Mouse (Mus musculus): ENCODE data around the gene Fgfr3. TPM values are rescaled to one million over a fixed set of nuclear protein-coding genes. Genes with fewer than 3 reads are reported as not detected.
A peak's percentile ranks its signal among the peaks of the same experiment; 100 is the strongest.

Fgfr3 gene
- polyA plus RNA-seq, 1 experiment from 2014 or later: 8.5 TPM

GRCm38 (mm10) chr5:33705612-33706349, 15.7 kb upstream of the Fgfr3 start:
- peak overlapping the region; percentile 22 for H3K9ac ChIP-seq (ENCODE audit: low read depth, low read length)
- ATAC-seq (replicated peaks; ENCODE audit: low FRiP score) (no peak), DNase-seq (ENCODE audit: low spot score) (no peak)
- 44% methylated on average over 9 of the region's 9 CpGs for WGBS
- H3K4me1 ChIP-seq (replicated peaks; ENCODE audit: control insufficient read depth, insufficient read depth, low read length): peaks cover 16% of the 10 kb centered on the region
- H3K4me3 ChIP-seq (ENCODE audit: low read depth, low read length): no peak overlapping the region
- H3K27me3 ChIP-seq (replicated peaks; ENCODE audit: control insufficient read depth, insufficient read depth, low read length): no peaks in the 10 kb centered on the region; the same call in 1 of the 2 replicates
- H3K9me3 ChIP-seq (ENCODE audit: control insufficient read depth, low read length): no peaks in the 10 kb centered on the region
- peak overlapping the region; percentile 47; the same call in 1 of the 2 replicates for H3K27ac ChIP-seq (ENCODE audit: low read depth, low read length)
- H3K4me2 ChIP-seq: peak overlapping the region; percentile 30
- no peaks in the 10 kb centered on the region for H3K36me3 ChIP-seq (ENCODE audit: control insufficient read depth, insufficient read depth, low read length)

- 82% methylated on average over 1 of the region's 1 CpGs for WGBS
- ATAC-seq (replicated peaks; ENCODE audit: low FRiP score): no peak
- Histone ChIP-seq H3K4me2 (no peak overlapping the region), H3K4me1 (replicated peaks; ENCODE audit: control insufficient read depth, insufficient read depth, low read length) (peaks cover 16% of the 10 kb centered on the region), H3K9ac (ENCODE audit: low read depth, low read length) (no peak overlapping the region), H3K9me3 (ENCODE audit: control insufficient read depth, low read length) (no peaks in the 10 kb centered on the region), H3K27me3 (replicated peaks; ENCODE audit: control insufficient read depth, insufficient read depth, low read length) (no peaks in the 10 kb centered on the region; the same call in 1 of the 2 replicates), H3K4me3 (ENCODE audit: low read depth, low read length) (no peak overlapping the region), H3K27ac (ENCODE audit: low read depth, low read length) (no peak overlapping the region), H3K36me3 (ENCODE audit: control insufficient read depth, insufficient read depth, low read length) (no peaks in the 10 kb centered on the region)
- no peak for DNase-seq (ENCODE audit: low spot score)
Measured at GRCm38 (mm10) chr5:33706350-33706629, 15.2 kb upstream of the Fgfr3 start.

DNA sequence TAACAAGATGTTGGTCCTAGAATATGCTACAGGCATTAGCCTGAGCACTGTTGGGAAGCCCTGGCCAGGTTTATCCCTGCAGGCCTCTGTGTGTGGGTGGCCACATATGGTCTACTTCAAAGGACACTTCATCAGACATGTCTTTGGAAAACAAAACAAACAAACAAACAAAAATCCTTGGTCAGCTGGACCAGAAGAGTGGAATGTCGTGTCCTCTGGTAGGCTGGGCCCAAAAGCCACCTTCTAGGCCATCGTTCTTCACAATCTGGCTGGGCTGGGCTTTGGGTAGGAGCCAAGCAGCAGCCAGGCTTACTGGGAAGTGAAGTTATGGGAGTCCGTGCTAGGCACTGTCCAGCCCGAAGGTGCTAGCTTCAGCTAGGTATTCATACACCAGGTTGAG, 14.3 kb upstream of the Fgfr3 start:
- H3K4me3 ChIP-seq (ENCODE audit: low read depth, low read length): no peak overlapping the region
- no peak overlapping the region for H3K4me2 ChIP-seq
- 62% methylated on average over 4 of the region's 4 CpGs for WGBS
- H3K27me3 ChIP-seq (replicated peaks; ENCODE audit: control insufficient read depth, insufficient read depth, low read length): no peaks in the 10 kb centered on the region; the same call in 1 of the 2 replicates
- no peak overlapping the region for H3K9ac ChIP-seq (ENCODE audit: low read depth, low read length)
- peaks cover 16% of the 10 kb centered on the region for H3K4me1 ChIP-seq (replicated peaks; ENCODE audit: control insufficient read depth, insufficient read depth, low read length)
- DNase-seq (ENCODE audit: low spot score) (no peak), ATAC-seq (replicated peaks; ENCODE audit: low FRiP score) (no peak)
- H3K27ac ChIP-seq (ENCODE audit: low read depth, low read length): no peak overlapping the region
- no peaks in the 10 kb centered on the region for H3K9me3 ChIP-seq (ENCODE audit: control insufficient read depth, low read length)
- H3K36me3 ChIP-seq (ENCODE audit: control insufficient read depth, insufficient read depth, low read length): no peaks in the 10 kb centered on the region

GRCm38 (mm10) chr5:33709037-33709436, 12.4 kb upstream of the Fgfr3 start:
- DNase-seq (ENCODE audit: low spot score) (no peak), ATAC-seq (replicated peaks; ENCODE audit: low FRiP score) (no peak)
- Histone ChIP-seq H3K4me1 (replicated peaks; ENCODE audit: control insufficient read depth, insufficient read depth, low read length) (peaks cover 16% of the 10 kb centered on the region), H3K9me3 (ENCODE audit: control insufficient read depth, low read length) (no peaks in the 10 kb centered on the region), H3K9ac (ENCODE audit: low read depth, low read length) (no peak overlapping the region), H3K4me3 (ENCODE audit: low read depth, low read length) (no peak overlapping the region), H3K36me3 (ENCODE audit: control insufficient read depth, insufficient read depth, low read length) (no peaks in the 10 kb centered on the region), H3K4me2 (no peak overlapping the region), H3K27ac (ENCODE audit: low read depth, low read length) (no peak overlapping the region), H3K27me3 (replicated peaks; ENCODE audit: control insufficient read depth, insufficient read depth, low read length) (peaks cover 3% of the 10 kb centered on the region)
- WGBS: 59% methylated on average over 2 of the region's 2 CpGs

- 55% methylated on average over 2 of the region's 2 CpGs for WGBS
- no peak for ATAC-seq (replicated peaks; ENCODE audit: low FRiP score)
Measured at GRCm38 (mm10) chr5:33712550-33712949, 8.9 kb upstream of the Fgfr3 start.

DNA sequence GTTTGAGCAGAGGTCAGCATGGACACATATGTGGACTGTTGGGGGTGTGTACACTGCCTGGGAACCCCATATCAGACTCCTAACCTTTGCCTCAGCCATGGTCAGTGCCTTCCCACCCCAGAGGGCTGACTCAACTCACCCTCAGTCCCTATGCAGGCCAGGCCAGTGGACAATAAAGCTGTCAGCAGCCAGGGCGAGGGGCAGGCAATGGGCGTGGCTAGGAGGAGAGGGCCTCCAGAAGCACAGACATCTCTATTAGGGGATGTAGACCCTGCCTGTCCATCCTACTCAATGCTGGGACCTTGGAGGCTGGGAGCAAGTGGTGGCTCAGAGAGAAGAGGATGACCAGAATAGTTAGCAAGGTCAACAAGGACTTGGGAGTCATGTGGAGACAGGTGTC, 6.3 kb upstream of the Fgfr3 start:
- no peak for DNase-seq (ENCODE audit: low spot score)
- H3K9ac ChIP-seq (ENCODE audit: low read depth, low read length): no peak overlapping the region
- WGBS: 50% methylated on average over 2 of the region's 2 CpGs

More at GRCm38 (mm10) chr5:33712550-33712949, 8.9 kb upstream of the Fgfr3 start:
- no peak overlapping the region for H3K27ac ChIP-seq (ENCODE audit: low read depth, low read length)
- no peak overlapping the region for H3K4me2 ChIP-seq
- no peak overlapping the region for H3K4me3 ChIP-seq (ENCODE audit: low read depth, low read length)
- no peaks in the 10 kb centered on the region for H3K36me3 ChIP-seq (ENCODE audit: control insufficient read depth, insufficient read depth, low read length)
- no peak for DNase-seq (ENCODE audit: low spot score)
- H3K27me3 ChIP-seq (replicated peaks; ENCODE audit: control insufficient read depth, insufficient read depth, low read length): peaks cover 3% of the 10 kb centered on the region
- H3K4me1 ChIP-seq (replicated peaks; ENCODE audit: control insufficient read depth, insufficient read depth, low read length): no peaks in the 10 kb centered on the region
- no peaks in the 10 kb centered on the region for H3K9me3 ChIP-seq (ENCODE audit: control insufficient read depth, low read length)
- no peak overlapping the region for H3K9ac ChIP-seq (ENCODE audit: low read depth, low read length)

DNA sequence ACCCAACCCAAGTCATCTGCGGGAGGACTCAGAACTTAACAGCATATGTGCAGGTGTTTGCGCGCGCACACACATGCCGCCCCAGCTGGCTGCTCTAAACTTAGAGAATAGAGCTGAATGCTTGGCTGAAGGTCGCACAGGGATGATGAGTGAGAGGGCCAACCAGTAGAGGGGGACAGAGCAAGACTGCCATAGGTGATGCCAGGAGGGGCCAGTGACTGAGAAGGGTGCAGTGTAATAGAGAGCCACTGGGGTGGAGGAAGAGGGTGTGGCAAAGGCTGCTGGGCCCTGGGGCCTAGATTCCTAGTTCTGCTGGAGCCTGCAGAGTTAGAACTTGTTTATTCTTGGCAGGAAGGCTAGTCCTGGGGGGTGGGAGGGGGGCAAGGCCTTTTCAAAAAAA, 5.0 kb upstream of the Fgfr3 start:
- Histone ChIP-seq H3K4me2 (no peak overlapping the region), H3K9ac (ENCODE audit: low read depth, low read length) (no peak overlapping the region), H3K9me3 (ENCODE audit: control insufficient read depth, low read length) (no peaks in the 10 kb centered on the region), H3K36me3 (ENCODE audit: control insufficient read depth, insufficient read depth, low read length) (no peaks in the 10 kb centered on the region), H3K27ac (ENCODE audit: low read depth, low read length) (no peak overlapping the region), H3K4me3 (ENCODE audit: low read depth, low read length) (no peak overlapping the region), H3K4me1 (replicated peaks; ENCODE audit: control insufficient read depth, insufficient read depth, low read length) (peaks cover 9% of the 10 kb centered on the region), H3K27me3 (replicated peaks; ENCODE audit: control insufficient read depth, insufficient read depth, low read length) (peaks cover 20% of the 10 kb centered on the region)
- DNase-seq (ENCODE audit: low spot score) (no peak), ATAC-seq (replicated peaks; ENCODE audit: low FRiP score) (no peak)
- 80% methylated on average over 6 of the region's 6 CpGs for WGBS

More for the DNA sequence above, 6.3 kb upstream of the Fgfr3 start:
- H3K36me3 ChIP-seq (ENCODE audit: control insufficient read depth, insufficient read depth, low read length): no peaks in the 10 kb centered on the region
- H3K4me1 ChIP-seq (replicated peaks; ENCODE audit: control insufficient read depth, insufficient read depth, low read length): peaks cover under 1% of the 10 kb centered on the region
- no peak overlapping the region for H3K27ac ChIP-seq (ENCODE audit: low read depth, low read length)
- ATAC-seq (replicated peaks; ENCODE audit: low FRiP score): no peak
- H3K27me3 ChIP-seq (replicated peaks; ENCODE audit: control insufficient read depth, insufficient read depth, low read length): peaks cover 12% of the 10 kb centered on the region
- H3K4me2 ChIP-seq: no peak overlapping the region
- H3K4me3 ChIP-seq (ENCODE audit: low read depth, low read length): no peak overlapping the region
- no peaks in the 10 kb centered on the region for H3K9me3 ChIP-seq (ENCODE audit: control insufficient read depth, low read length)

- Histone ChIP-seq H3K27ac (ENCODE audit: low read depth, low read length) (no peak overlapping the region), H3K27me3 (replicated peaks; ENCODE audit: control insufficient read depth, insufficient read depth, low read length) (peaks cover 36% of the 10 kb centered on the region), H3K9ac (ENCODE audit: low read depth, low read length) (no peak overlapping the region), H3K4me3 (ENCODE audit: low read depth, low read length) (no peak overlapping the region), H3K4me2 (no peak overlapping the region), H3K9me3 (ENCODE audit: control insufficient read depth, low read length) (no peaks in the 10 kb centered on the region), H3K36me3 (ENCODE audit: control insufficient read depth, insufficient read depth, low read length) (no peaks in the 10 kb centered on the region), H3K4me1 (replicated peaks; ENCODE audit: control insufficient read depth, insufficient read depth, low read length) (peaks cover 22% of the 10 kb centered on the region)
- ATAC-seq (replicated peaks; ENCODE audit: low FRiP score): no peak
- no peak for DNase-seq (ENCODE audit: low spot score)
- WGBS: 56% methylated on average over 5 of the region's 5 CpGs
Measured at GRCm38 (mm10) chr5:33718460-33718859, 3.0 kb upstream of the Fgfr3 start.

- H3K27ac ChIP-seq (ENCODE audit: low read depth, low read length): no peak overlapping the region
- H3K9ac ChIP-seq (ENCODE audit: low read depth, low read length): no peak overlapping the region; the same call in 1 of the 2 replicates
- ATAC-seq (replicated peaks; ENCODE audit: low FRiP score) (no peak), DNase-seq (ENCODE audit: low spot score) (no peak)
- H3K27me3 ChIP-seq (replicated peaks; ENCODE audit: control insufficient read depth, insufficient read depth, low read length): peaks cover 59% of the 10 kb centered on the region
- H3K4me3 ChIP-seq (ENCODE audit: low read depth, low read length): peak overlapping the region; percentile 73
- H3K9me3 ChIP-seq (ENCODE audit: control insufficient read depth, low read length): no peaks in the 10 kb centered on the region
- WGBS: 9% methylated on average over 8 of the region's 8 CpGs
- peak overlapping the region; percentile 99 for H3K4me2 ChIP-seq
- H3K36me3 ChIP-seq (ENCODE audit: control insufficient read depth, insufficient read depth, low read length): no peaks in the 10 kb centered on the region
- H3K4me1 ChIP-seq (replicated peaks; ENCODE audit: control insufficient read depth, insufficient read depth, low read length): peaks cover 28% of the 10 kb centered on the region
Measured at GRCm38 (mm10) chr5:33720852-33721490, 503 bp upstream of the Fgfr3 start.

Measured in liver, embryonic 11.5 days (tissue).